Comparison of ENCODE assay signal across 17 mouse cellular contexts in the genomic region with DNA sequence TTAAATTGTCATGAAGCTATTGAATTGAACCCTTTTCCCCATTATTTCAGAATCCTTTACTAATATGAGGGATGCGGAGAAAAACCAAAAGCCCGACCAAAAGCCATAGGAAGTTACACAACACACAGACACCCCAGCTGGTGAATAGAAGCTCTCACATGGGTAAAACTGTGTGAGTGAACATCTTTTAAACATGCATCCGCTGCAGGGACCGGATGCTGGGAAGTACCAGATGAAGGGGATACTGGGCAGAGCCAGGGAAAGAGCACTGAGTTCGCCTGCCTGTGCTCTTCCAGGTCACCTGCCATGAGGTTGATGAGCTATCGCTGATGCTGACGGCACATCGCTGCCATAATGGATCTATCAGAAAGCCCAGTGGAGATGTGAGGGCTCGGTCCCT.
"Had no signal": no experiment of that assay in that cellular context is flagged by ENCODE, and none has a peak within 500 bp of the region (broad histone marks: within the 10 kb centered on the region; RNA-seq: fewer than 3 reads in every experiment).

No protein-coding gene starts in this region.

- DNase-seq: lung, adult 18-20 months; lung, embryonic 14.5 days; lung, postnatal 10 days; lung, postnatal 4 days; right cerebral cortex, adult 18-20 months; right cerebral cortex, postnatal 25 days; right cerebral cortex, postnatal 4 days; spleen, adult 18-20 months; thymus, adult 18-20 months; thymus, postnatal 14 days; thymus, postnatal 36 days had no signal

- H3K4me3 ChIP-seq: liver, embryonic 12.5 days; midbrain, embryonic 10.5 days; midbrain, embryonic 12.5 days; midbrain, embryonic 15.5 days; myocyte had no signal

- H3K36me3 ChIP-seq: liver, embryonic 12.5 days; midbrain, embryonic 10.5 days; midbrain, embryonic 12.5 days; midbrain, embryonic 15.5 days had no signal

- H3K4me1 ChIP-seq: liver, embryonic 12.5 days had no signal

- H3K27me3 ChIP-seq: liver, embryonic 12.5 days; midbrain, embryonic 12.5 days; midbrain, embryonic 15.5 days had no signal

- H3K27ac ChIP-seq: liver, embryonic 12.5 days; liver, embryonic 14.5 days; midbrain, embryonic 10.5 days; midbrain, embryonic 12.5 days; midbrain, embryonic 15.5 days had no signal

- H3K9ac ChIP-seq: liver, embryonic 12.5 days; liver, embryonic 14.5 days; lung, embryonic 14.5 days; midbrain, embryonic 12.5 days; midbrain, embryonic 15.5 days had no signal

- ATAC-seq: liver, embryonic 12.5 days; midbrain, embryonic 15.5 days had no signal

- H3K4me2 ChIP-seq: liver, embryonic 12.5 days; lung, embryonic 14.5 days; midbrain, embryonic 12.5 days; midbrain, embryonic 15.5 days had no signal

- H3K9me3 ChIP-seq: liver, embryonic 12.5 days; midbrain, embryonic 10.5 days; midbrain, embryonic 12.5 days; midbrain, embryonic 15.5 days had no signal
